Comparison of ENCODE assay signal across 8 mouse cellular contexts in the genomic region with DNA sequence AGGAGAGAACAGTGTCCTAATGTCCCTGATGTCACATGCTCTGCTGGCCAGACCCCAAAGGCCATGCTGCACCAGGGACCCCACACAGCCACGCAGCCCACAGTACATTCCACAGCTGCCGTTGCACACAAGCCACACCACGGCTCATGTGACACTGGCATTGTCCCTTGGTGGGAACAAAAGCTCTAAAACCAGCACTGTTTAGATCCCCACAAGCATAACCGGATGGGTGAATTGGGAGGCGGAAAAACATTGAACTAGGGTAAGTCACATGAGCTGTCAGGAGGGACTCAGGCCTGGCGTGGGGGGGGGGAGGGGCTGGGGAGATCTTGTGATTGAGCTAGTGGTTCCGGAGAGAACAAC. TPM values are rescaled to one million over a fixed set of nuclear protein-coding genes. Genes with fewer than 3 reads are reported as not detected.
A peak's percentile ranks its signal among the peaks of the same experiment; 100 is the strongest.
DNase-seq lines count a peak whose midpoint lies in the region; ATAC-seq and TF ChIP-seq lines count a peak whose summit lies in the region.

No protein-coding gene starts in this region.

- H3K9ac ChIP-seq in ES-Bruce4 (ENCODE audit: low read depth, poor library complexity, severe bottlenecking): no peak overlapping the region
- 0 out of 2 replicates have a peak overlapping the region, but pooled peaks have one; percentile 3 for H3K9ac ChIP-seq in heart, embryonic 11.5 days (ENCODE audit: low read depth, low read length)
- no peak overlapping the region for H3K9ac ChIP-seq in liver, postnatal 0 days (replicated peaks)

- H3K9me3 ChIP-seq in heart, embryonic 10.5 days: no peaks in the 10 kb centered on the region
- no peaks in the 10 kb centered on the region for H3K9me3 ChIP-seq in ES-Bruce4 (replicated peaks; ENCODE audit: control insufficient read depth, insufficient read depth, low read length, poor library complexity, severe bottlenecking)
- no peaks in the 10 kb centered on the region for H3K9me3 ChIP-seq in heart, embryonic 11.5 days (replicated peaks; ENCODE audit: control insufficient read depth, low read length)
- H3K9me3 ChIP-seq in liver, postnatal 0 days (ENCODE audit: low read length): no peaks in the 10 kb centered on the region

- no peak overlapping the region for H3K27ac ChIP-seq in heart, embryonic 10.5 days
- H3K27ac ChIP-seq in ES-Bruce4 (ENCODE audit: insufficient read depth, low read length): no peak overlapping the region
- no peak overlapping the region for H3K27ac ChIP-seq in heart, embryonic 11.5 days (ENCODE audit: low read depth, low read length)
- peak overlapping the region; percentile 79 for H3K27ac ChIP-seq in liver, postnatal 0 days (ENCODE audit: low read depth)
- H3K27ac ChIP-seq in small intestine, adult 2 months (ENCODE audit: insufficient read depth, low read depth, low read length): 0 out of 2 replicates have a peak overlapping the region, but pooled peaks have one; percentile 27

- no peak overlapping the region for H3K4me2 ChIP-seq in heart, embryonic 11.5 days
- H3K4me2 ChIP-seq in liver, postnatal 0 days (ENCODE audit: low read depth, low read length): no peak overlapping the region

- no peak for TF ChIP-seq POLR2A in ES-Bruce4 (IDR thresholded peaks at IDR 0.05; ENCODE audit: insufficient read depth, low read length)
- no peak for TF ChIP-seq POLR2A in small intestine, adult 2 months (IDR thresholded peaks at IDR 0.05; ENCODE audit: low read depth, low read length)

- no peak overlapping the region for H3K4me3 ChIP-seq in heart, embryonic 10.5 days
- H3K4me3 ChIP-seq in ES-Bruce4 (ENCODE audit: low read depth, low read length): no peak overlapping the region
- H3K4me3 ChIP-seq in heart, embryonic 11.5 days (ENCODE audit: low read depth, low read length): no peak overlapping the region
- H3K4me3 ChIP-seq in liver, postnatal 0 days (ENCODE audit: low read depth, low read length): no peak overlapping the region
- H3K4me3 ChIP-seq in small intestine, adult 2 months (ENCODE audit: low read depth, low read length): no peak overlapping the region

- TF ChIP-seq EP300 in ES-Bruce4 (IDR thresholded peaks at IDR 0.05; ENCODE audit: insufficient read depth, low read depth, low read length): 0 out of 2 replicates have a peak, but pooled peaks have one; percentile 14
- no peak for TF ChIP-seq EP300 in liver, postnatal 0 days (IDR thresholded peaks at IDR 0.05; ENCODE audit: low read depth)

- ATAC-seq in heart, embryonic 11.5 days (replicated peaks; ENCODE audit: insufficient number of reproducible peaks, low FRiP score, low TSS enrichment): no peak
- ATAC-seq in liver, postnatal 0 days: peak; percentile 24; the same call in 1 of the 2 replicates

- H3K36me3 ChIP-seq in heart, embryonic 10.5 days: no peaks in the 10 kb centered on the region
- no peaks in the 10 kb centered on the region for H3K36me3 ChIP-seq in ES-Bruce4 (ENCODE audit: control insufficient read depth, insufficient read depth, low read length, poor library complexity, severe bottlenecking)
- H3K36me3 ChIP-seq in heart, embryonic 11.5 days (ENCODE audit: control insufficient read depth, insufficient read depth, low read length): no peaks in the 10 kb centered on the region
- H3K36me3 ChIP-seq in liver, postnatal 0 days (replicated peaks; ENCODE audit: insufficient read depth, low read length): peaks cover 8% of the 10 kb centered on the region
- H3K36me3 ChIP-seq in small intestine, adult 2 months (ENCODE audit: control insufficient read depth, insufficient read depth, low read length): peaks cover 14% of the 10 kb centered on the region

- no peaks in the 10 kb centered on the region for H3K27me3 ChIP-seq in heart, embryonic 10.5 days (ENCODE audit: insufficient read depth, poor library complexity, severe bottlenecking)
- H3K27me3 ChIP-seq in ES-Bruce4 (ENCODE audit: control insufficient read depth, insufficient read depth, low read length, poor library complexity, severe bottlenecking): no peaks in the 10 kb centered on the region
- H3K27me3 ChIP-seq in heart, embryonic 11.5 days (ENCODE audit: control insufficient read depth, insufficient read depth, low read length): no peaks in the 10 kb centered on the region
- no peaks in the 10 kb centered on the region for H3K27me3 ChIP-seq in liver, postnatal 0 days (ENCODE audit: insufficient read depth, low read length)
- no peaks in the 10 kb centered on the region for H3K27me3 ChIP-seq in small intestine, adult 2 months (ENCODE audit: control insufficient read depth, insufficient read depth, low read length)

- no peak for TF ChIP-seq CTCF in ES-Bruce4 (IDR thresholded peaks at IDR 0.05; ENCODE audit: low read depth, low read length)
- TF ChIP-seq CTCF in liver, postnatal 0 days (IDR thresholded peaks at IDR 0.05; ENCODE audit: low read depth): no peak
- TF ChIP-seq CTCF in small intestine, adult 2 months (IDR thresholded peaks at IDR 0.05; ENCODE audit: extremely low read depth, insufficient read length, insufficient replicate concordance, low read depth, low read length): no peak

- 55% methylated on average over 7 of the region's 7 CpGs for WGBS in heart, embryonic 10.5 days
- 55% methylated on average over 7 of the region's 7 CpGs for WGBS in heart, embryonic 11.5 days (ENCODE audit: insufficient replicate concordance)
- 45% methylated on average over 7 of the region's 7 CpGs for WGBS in liver, postnatal 0 days (ENCODE audit: insufficient replicate concordance)
- WGBS in small intestine, adult 2 months: 70% methylated on average over 7 of the region's 7 CpGs

- DNase-seq in heart, adult 18-20 months: peak; percentile 51 to 62
- DNase-seq in heart, embryonic 10.5 days (ENCODE audit: low spot score): no peak
- DNase-seq in liver, postnatal 0 days: no peak
- DNase-seq in gastrocnemius, postnatal 10 days: no peak
- DNase-seq in embryo, embryonic 9.5 days (ENCODE audit: extremely low spot score): no peak

- H3K4me1 ChIP-seq in heart, embryonic 10.5 days: peaks cover 53% of the 10 kb centered on the region
- peaks cover 2% of the 10 kb centered on the region for H3K4me1 ChIP-seq in ES-Bruce4 (ENCODE audit: control insufficient read depth, insufficient read depth, low read length)
- H3K4me1 ChIP-seq in heart, embryonic 11.5 days (ENCODE audit: control insufficient read depth, insufficient read depth, low read length): peaks cover 45% of the 10 kb centered on the region
- peaks cover 16% of the 10 kb centered on the region for H3K4me1 ChIP-seq in liver, postnatal 0 days (ENCODE audit: insufficient read depth)
- peaks cover 27% of the 10 kb centered on the region for H3K4me1 ChIP-seq in small intestine, adult 2 months (ENCODE audit: control insufficient read depth, insufficient read depth, insufficient read length, low read length)

RNA-seq across cellular contexts. Expression of gene Cerk, which starts 17.5 kb away (rescaled TPM):
- 10 to 100 TPM; 29.2 to 32.0 TPM for total RNA-seq in heart, adult 18-20 months (2021)
- 8.3 and 10.3 TPM in 2 replicates for polyA plus RNA-seq in heart, embryonic 10.5 days (2016; fragmentation: Nextera tagmentation; extraction: Ambion mirVana)
- 4.2 and 5.5 TPM in 2 replicates for polyA plus RNA-seq in ES-Bruce4 (2011; ENCODE audit: insufficient read depth, insufficient read length, low read depth, missing spikeins)
- polyA plus RNA-seq in heart, embryonic 11.5 days (2014; fragmentation: Nextera tagmentation; extraction: Ambion mirVana): 10.1 and 10.6 TPM in 2 replicates
- 5.5 and 6.1 TPM in 2 replicates for polyA plus RNA-seq in liver, postnatal 0 days (2015; fragmentation: Nextera tagmentation; extraction: Ambion mirVana)
- 14.4 and 47.8 TPM in 2 replicates for polyA plus RNA-seq in small intestine, adult 2 months (2012; rRNA removed)
- 1 to 10 TPM; 8.0 to 9.5 TPM for total RNA-seq in gastrocnemius, postnatal 10 days (2021)

RNA-seq across cellular contexts. Expression of gene Tbc1d22a, which starts 45.8 kb away (rescaled TPM):
- total RNA-seq in heart, adult 18-20 months (2021): 10 to 100 TPM; 25.7 to 26.0 TPM
- 9.5 and 11.6 TPM in 2 replicates for polyA plus RNA-seq in heart, embryonic 10.5 days (2016; fragmentation: Nextera tagmentation; extraction: Ambion mirVana)
- polyA plus RNA-seq in ES-Bruce4 (2011; ENCODE audit: insufficient read depth, insufficient read length, low read depth, missing spikeins): 14.1 and 16.7 TPM in 2 replicates
- polyA plus RNA-seq in heart, embryonic 11.5 days (2014; fragmentation: Nextera tagmentation; extraction: Ambion mirVana): 6.0 and 7.3 TPM in 2 replicates
- polyA plus RNA-seq in liver, postnatal 0 days (2015; fragmentation: Nextera tagmentation; extraction: Ambion mirVana): 6.0 and 6.4 TPM in 2 replicates
- 23.1 and 54.8 TPM in 2 replicates for polyA plus RNA-seq in small intestine, adult 2 months (2012; rRNA removed)
- 10 to 100 TPM; 12.2 to 15.3 TPM for total RNA-seq in gastrocnemius, postnatal 10 days (2021)

Comparison
In these comparisons a context has a peak if more than half of its experiments do, and no peak if none do; other contexts are left out.
1. DNase-seq: peak in heart, adult 18-20 months (2 of 2); none in heart, embryonic 10.5 days (single experiment), liver, postnatal 0 days (single experiment), gastrocnemius, postnatal 10 days (single experiment) and embryo, embryonic 9.5 days (single experiment).
2. H3K27ac ChIP-seq: peak in liver, postnatal 0 days (single experiment) and small intestine, adult 2 months (single experiment); none in heart, embryonic 10.5 days (single experiment), ES-Bruce4 (single experiment) and heart, embryonic 11.5 days (single experiment).